Mouse (Mus musculus): ENCODE measurements around the gene Sctr. TPM values are rescaled to one million over a fixed set of nuclear protein-coding genes. Genes with fewer than 3 reads are reported as not detected.

Gene Sctr
- total RNA-seq, 2 experiments from 2014 or later: 1.0 to 1.8 TPM

DNA sequence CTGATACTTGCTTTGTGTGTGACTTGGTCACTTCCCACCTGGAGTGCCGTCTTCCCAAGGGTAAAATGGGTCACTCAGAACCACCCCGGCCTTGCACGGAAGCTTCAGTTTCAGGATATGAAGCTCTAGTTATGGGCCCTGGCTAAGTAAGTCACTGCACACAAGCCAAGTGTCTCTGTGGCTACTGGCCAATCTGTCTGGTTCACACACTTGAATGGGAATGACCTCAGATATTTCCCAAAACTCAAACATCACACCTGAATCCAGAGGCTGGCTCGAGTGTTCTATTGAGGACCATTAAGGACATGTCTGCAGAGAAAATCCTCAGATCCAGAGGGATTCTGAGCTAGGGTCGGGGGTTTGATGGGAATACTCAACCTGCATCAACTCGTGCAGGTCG, 55.5 kb downstream of the Sctr start:
- TF ChIP-seq CTCF (conservative IDR thresholded peaks at IDR 0.05): no peak
- no peak overlapping the region for H3K27ac ChIP-seq
- DNase-seq (ENCODE audit: low spot score in 2 of 2): no peak
- no peak overlapping the region for H3K4me3 ChIP-seq

- Histone ChIP-seq H3K27ac (no peak overlapping the region), H3K4me3 (no peak overlapping the region)
- TF ChIP-seq CTCF (conservative IDR thresholded peaks at IDR 0.05): no peak
- DNase-seq (ENCODE audit: low spot score in 2 of 2): no peak
Measured at GRCm38 (mm10) chr1:120064036-120064682, 57.5 kb downstream of the Sctr start.

- Histone ChIP-seq H3K4me3 (no peak overlapping the region), H3K27ac (no peak overlapping the region)
- no peak for DNase-seq (ENCODE audit: low spot score in 2 of 2)
- TF ChIP-seq CTCF (conservative IDR thresholded peaks at IDR 0.05): no peak
Measured at GRCm38 (mm10) chr1:120066159-120066558, 59.5 kb downstream of the Sctr start.

DNA sequence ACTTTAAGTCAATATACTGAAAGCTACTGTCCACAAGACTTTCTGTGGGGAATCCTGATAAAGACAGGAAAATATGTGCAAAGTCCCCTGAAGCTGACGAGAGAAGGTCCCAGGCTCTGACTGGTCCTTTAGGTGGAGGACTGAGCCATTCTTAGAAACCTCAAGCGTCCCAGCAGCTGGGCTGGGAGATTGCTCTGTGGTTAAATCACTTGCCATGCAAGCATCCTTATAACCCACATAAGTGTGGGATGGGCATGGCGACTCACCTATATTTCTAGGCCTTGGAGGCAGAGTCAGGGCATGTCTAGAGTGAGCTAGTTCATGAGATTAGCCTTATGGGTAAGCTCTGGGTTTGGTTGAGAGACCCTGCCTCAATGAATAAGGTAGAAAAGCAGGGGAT, 59.9 kb downstream of the Sctr start:
- Histone ChIP-seq H3K27ac (no peak overlapping the region), H3K4me3 (no peak overlapping the region)
- DNase-seq (ENCODE audit: low spot score in 2 of 2): no peak
- TF ChIP-seq CTCF (conservative IDR thresholded peaks at IDR 0.05): no peak

GRCm38 (mm10) chr1:120069120-120069519, 62.4 kb downstream of the Sctr start:
- TF ChIP-seq CTCF (conservative IDR thresholded peaks at IDR 0.05): no peak
- no peak overlapping the region for H3K4me3 ChIP-seq
- no peak overlapping the region for H3K27ac ChIP-seq
- DNase-seq (ENCODE audit: low spot score in 2 of 2): no peak

- no peak for TF ChIP-seq CTCF (conservative IDR thresholded peaks at IDR 0.05)
- H3K27ac ChIP-seq: no peak overlapping the region
- DNase-seq (ENCODE audit: low spot score in 2 of 2): no peak
- no peak overlapping the region for H3K4me3 ChIP-seq
Measured at GRCm38 (mm10) chr1:120070168-120070567, 63.5 kb downstream of the Sctr start.

DNA sequence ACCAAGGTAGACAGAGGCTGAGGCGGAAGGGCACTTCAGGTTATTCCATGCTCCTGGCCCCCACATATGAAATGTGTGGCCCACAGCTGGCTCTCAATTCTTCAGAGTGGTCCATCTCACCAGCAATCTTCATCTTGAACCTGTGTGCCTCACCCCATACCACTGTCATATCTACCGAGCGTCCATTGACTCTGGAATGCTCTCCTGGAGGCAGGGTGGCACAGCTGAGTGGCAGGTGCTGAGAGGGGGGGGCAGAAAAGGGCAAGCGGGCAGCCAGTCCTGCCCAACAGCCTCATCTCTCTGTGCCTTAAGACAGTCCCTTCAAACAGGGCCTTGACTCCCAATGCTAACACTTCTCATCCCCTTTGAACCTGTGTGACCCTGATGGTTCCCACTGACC, 64.4 kb downstream of the Sctr start:
- Histone ChIP-seq H3K27ac (no peak overlapping the region), H3K4me3 (no peak overlapping the region)
- TF ChIP-seq CTCF (conservative IDR thresholded peaks at IDR 0.05): no peak
- no peak for DNase-seq (ENCODE audit: low spot score in 2 of 2)

- no peak overlapping the region for H3K27ac ChIP-seq
- H3K4me3 ChIP-seq: peak overlapping the region; percentile 49
- DNase-seq (ENCODE audit: low spot score in 2 of 2): no peak
- TF ChIP-seq CTCF (conservative IDR thresholded peaks at IDR 0.05): no peak
Measured at GRCm38 (mm10) chr1:120072900-120073299, 66.2 kb downstream of the Sctr start.

DNA sequence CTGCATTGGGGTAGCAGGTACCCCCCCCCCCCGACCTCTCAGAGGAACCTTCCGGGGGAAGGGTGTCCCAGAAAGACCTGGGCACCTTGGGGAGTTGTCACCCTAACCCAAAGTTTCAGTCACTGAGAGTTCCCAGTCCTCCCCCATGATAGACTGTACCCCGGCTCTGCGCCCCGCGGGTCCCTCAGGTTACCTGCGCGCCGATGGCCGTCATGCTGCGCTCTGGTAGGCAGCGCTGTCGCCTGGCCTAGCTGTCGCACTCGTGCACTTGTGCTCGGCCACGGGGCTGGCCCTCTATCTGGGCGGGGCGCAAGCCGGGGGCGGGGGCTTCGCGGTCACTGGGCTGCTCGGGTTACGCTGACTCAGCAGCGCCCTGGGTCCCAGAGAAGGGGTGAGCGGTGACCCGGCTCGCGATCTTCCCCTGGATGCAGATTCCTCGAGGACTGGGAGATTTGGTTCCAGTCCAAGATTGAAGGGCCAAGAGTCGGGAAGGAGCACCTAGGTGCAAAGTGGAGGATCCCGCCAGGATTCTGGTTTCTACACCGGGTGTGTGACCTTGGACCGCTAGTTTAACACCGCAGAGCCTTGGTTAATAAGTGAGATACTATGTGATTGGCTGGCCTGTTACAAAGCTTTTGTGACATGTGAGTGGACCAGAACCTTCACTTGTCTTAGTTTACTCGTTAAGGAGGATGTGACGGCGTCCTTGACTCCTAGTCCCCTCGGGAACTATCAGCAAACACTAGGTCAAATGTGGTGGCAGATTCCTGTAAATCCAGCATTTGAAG, 67.0 kb downstream of the Sctr start, which contains the start of gene Tmem37:
Gene Tmem37 (minus strand): TSS at position 556 of the 788 bp plus-strand sequence.
- Histone ChIP-seq H3K27ac (peak within 1 kb of the TSS; percentile 19; the same call in 1 of the 2 replicates), H3K4me3 (peak within 1 kb of the TSS; percentile 49)
- TF ChIP-seq CTCF (conservative IDR thresholded peaks at IDR 0.05): no peak
- DNase-seq (ENCODE audit: low spot score in 2 of 2): peak in 1 of 2 experiments; percentile 20

DNA sequence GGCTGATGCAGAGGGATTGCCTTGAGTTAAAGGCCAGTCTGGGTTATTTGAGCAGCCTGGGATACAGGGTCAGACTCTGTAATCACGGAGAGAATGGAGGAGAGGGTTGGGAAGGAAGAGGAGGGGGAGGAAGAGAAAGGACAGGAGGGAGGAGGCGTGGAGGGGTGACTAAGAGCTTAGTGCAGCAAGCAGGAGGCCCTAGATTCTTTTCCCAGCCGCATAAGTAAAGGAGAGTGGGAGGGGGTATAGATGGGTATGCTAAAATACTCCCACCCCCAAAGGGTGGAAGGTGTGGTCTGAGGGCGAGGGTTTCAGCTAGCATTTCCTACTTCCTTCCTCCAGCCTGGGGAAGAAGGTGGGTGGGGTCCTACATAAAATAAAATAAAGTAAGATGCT, 67.6 kb downstream of the Sctr start:
- TF ChIP-seq CTCF (conservative IDR thresholded peaks at IDR 0.05): no peak
- Histone ChIP-seq H3K27ac (no peak overlapping the region), H3K4me3 (no peak overlapping the region)
- no peak for DNase-seq (ENCODE audit: low spot score in 2 of 2)

GRCm38 (mm10) chr1:120074931-120075330, 68.2 kb downstream of the Sctr start:
- no peak for DNase-seq (ENCODE audit: low spot score in 2 of 2)
- no peak for TF ChIP-seq CTCF (conservative IDR thresholded peaks at IDR 0.05)
- Histone ChIP-seq H3K27ac (no peak overlapping the region), H3K4me3 (no peak overlapping the region)

GRCm38 (mm10) chr1:120075507-120075906, 68.8 kb downstream of the Sctr start:
- no peak for DNase-seq (ENCODE audit: low spot score in 2 of 2)
- H3K27ac ChIP-seq: no peak overlapping the region
- TF ChIP-seq CTCF (conservative IDR thresholded peaks at IDR 0.05): no peak
- no peak overlapping the region for H3K4me3 ChIP-seq

- Histone ChIP-seq H3K27ac (no peak overlapping the region), H3K4me3 (no peak overlapping the region)
- no peak for DNase-seq (ENCODE audit: low spot score in 2 of 2)
- TF ChIP-seq CTCF (conservative IDR thresholded peaks at IDR 0.05): no peak
Measured at GRCm38 (mm10) chr1:120077746-120078410, 71.2 kb downstream of the Sctr start.
